Mouse (Mus musculus): ENCODE measurements around the gene Dnmbp. TPM values are rescaled to one million over a fixed set of nuclear protein-coding genes. Genes with fewer than 3 reads are reported as not detected.

The Dnmbp gene
- polyA plus RNA-seq, 2 experiments, result 23.3 to 33.0 TPM

- Histone ChIP-seq H3K27me3 (ENCODE audit: control insufficient read depth, insufficient read depth, low read length) (no peaks in the 10 kb centered on the region), H3K4me1 (ENCODE audit: control insufficient read depth, insufficient read depth, low read length) (peaks cover 15% of the 10 kb centered on the region), H3K4me2 (replicated peaks; ENCODE audit: low read depth, low read length, severe bottlenecking) (no peak overlapping the region), H3K9me3 (ENCODE audit: control insufficient read depth, low read length) (no peaks in the 10 kb centered on the region), H3K9ac (ENCODE audit: low read depth, low read length, severe bottlenecking) (no peak overlapping the region), H3K4me3 (replicated peaks; ENCODE audit: low read length) (no peak overlapping the region), H3K36me3 (ENCODE audit: control insufficient read depth, insufficient read depth, low read length) (peaks cover 57% of the 10 kb centered on the region), H3K27ac (replicated peaks; ENCODE audit: low read depth, low read length) (no peak overlapping the region)
- TF ChIP-seq POLR2A (IDR thresholded peaks at IDR 0.05; ENCODE audit: borderline replicate concordance, extremely low read depth, insufficient read depth, insufficient read length), result no peak
- no peak for ATAC-seq (ENCODE audit: low FRiP score, low read depth)
- no peak for DNase-seq (ENCODE audit: low spot score)
- WGBS, result 95% methylated on average over 11 of the region's 11 CpGs
Observed at GRCm38 (mm10) chr19:43874351-43874750, 65.6 kb downstream of the Dnmbp start.

GRCm38 (mm10) chr19:43870418-43870817 lies 69.6 kb downstream of the Dnmbp start:
- DNase-seq (ENCODE audit: low spot score) (no peak), ATAC-seq (ENCODE audit: low FRiP score, low read depth) (no peak)
- Histone ChIP-seq H3K4me3 (replicated peaks; ENCODE audit: low read length) (no peak overlapping the region), H3K4me2 (replicated peaks; ENCODE audit: low read depth, low read length, severe bottlenecking) (no peak overlapping the region), H3K27me3 (ENCODE audit: control insufficient read depth, insufficient read depth, low read length) (no peaks in the 10 kb centered on the region), H3K9ac (ENCODE audit: low read depth, low read length, severe bottlenecking) (no peak overlapping the region), H3K27ac (replicated peaks; ENCODE audit: low read depth, low read length) (no peak overlapping the region), H3K9me3 (ENCODE audit: control insufficient read depth, low read length) (no peaks in the 10 kb centered on the region), H3K4me1 (ENCODE audit: control insufficient read depth, insufficient read depth, low read length) (no peaks in the 10 kb centered on the region), H3K36me3 (ENCODE audit: control insufficient read depth, insufficient read depth, low read length) (peaks cover 95% of the 10 kb centered on the region)
- WGBS, result 88% methylated on average over 4 of the region's 4 CpGs
- no peak for TF ChIP-seq POLR2A (IDR thresholded peaks at IDR 0.05; ENCODE audit: borderline replicate concordance, extremely low read depth, insufficient read depth, insufficient read length)

- no peak for DNase-seq (ENCODE audit: low spot score)
- no peak overlapping the region for H3K4me2 ChIP-seq (replicated peaks; ENCODE audit: low read depth, low read length, severe bottlenecking)
- no peak overlapping the region for H3K27ac ChIP-seq (replicated peaks; ENCODE audit: low read depth, low read length)
- TF ChIP-seq POLR2A (IDR thresholded peaks at IDR 0.05; ENCODE audit: borderline replicate concordance, extremely low read depth, insufficient read depth, insufficient read length), result no peak
- no peak for ATAC-seq (ENCODE audit: low FRiP score, low read depth)
- WGBS, result 84% methylated on average over 6 of the region's 6 CpGs
- H3K4me1 ChIP-seq (ENCODE audit: control insufficient read depth, insufficient read depth, low read length), result no peaks in the 10 kb centered on the region
- no peaks in the 10 kb centered on the region for H3K27me3 ChIP-seq (ENCODE audit: control insufficient read depth, insufficient read depth, low read length)
- H3K36me3 ChIP-seq (ENCODE audit: control insufficient read depth, insufficient read depth, low read length), result peaks cover 93% of the 10 kb centered on the region
- peaks cover 5% of the 10 kb centered on the region; the same call in 1 of the 2 replicates for H3K9me3 ChIP-seq (ENCODE audit: control insufficient read depth, low read length)
- H3K4me3 ChIP-seq (replicated peaks; ENCODE audit: low read length), result no peak overlapping the region
- H3K9ac ChIP-seq (ENCODE audit: low read depth, low read length, severe bottlenecking), result no peak overlapping the region
Observed at GRCm38 (mm10) chr19:43857347-43857746, 82.6 kb downstream of the Dnmbp start.

DNA sequence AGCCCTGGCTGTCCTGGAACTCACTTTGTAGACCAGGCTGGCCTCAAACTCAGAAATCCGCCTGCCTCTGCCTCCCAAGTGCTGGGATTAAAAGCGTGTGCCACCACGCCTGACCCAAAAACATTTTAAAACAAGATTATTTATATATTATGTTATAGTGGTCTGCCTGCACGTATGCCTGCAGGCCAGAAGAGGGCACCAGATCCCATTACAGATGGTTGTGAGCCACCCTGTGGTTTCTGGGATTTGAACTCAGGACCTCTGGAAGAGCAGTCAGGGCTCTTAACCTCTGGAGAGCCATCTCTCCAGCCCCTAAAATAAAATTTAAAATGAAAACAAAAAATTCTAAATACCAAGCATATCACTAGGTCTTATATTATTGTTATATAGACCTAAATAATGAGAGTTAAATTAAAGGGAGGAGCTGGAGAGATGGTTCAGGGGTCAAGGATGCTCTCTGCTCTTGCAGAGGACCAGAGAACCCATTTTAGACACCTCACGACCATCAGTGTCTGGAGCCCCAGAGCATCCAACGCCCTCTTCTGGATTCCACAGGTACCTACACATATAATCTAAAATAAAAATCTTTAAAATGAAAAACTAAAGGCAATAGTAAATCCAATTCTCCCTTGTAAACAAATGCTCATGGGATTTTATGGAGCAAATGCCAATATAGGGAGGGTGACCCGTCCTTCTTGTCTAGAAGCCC lies 87.0 kb downstream of the Dnmbp start:
- Histone ChIP-seq H3K27ac (replicated peaks; ENCODE audit: low read depth, low read length) (no peak overlapping the region), H3K36me3 (ENCODE audit: control insufficient read depth, insufficient read depth, low read length) (peaks cover 93% of the 10 kb centered on the region), H3K4me3 (replicated peaks; ENCODE audit: low read length) (no peak overlapping the region), H3K4me2 (replicated peaks; ENCODE audit: low read depth, low read length, severe bottlenecking) (no peak overlapping the region), H3K9ac (ENCODE audit: low read depth, low read length, severe bottlenecking) (no peak overlapping the region), H3K27me3 (ENCODE audit: control insufficient read depth, insufficient read depth, low read length) (no peaks in the 10 kb centered on the region), H3K9me3 (ENCODE audit: control insufficient read depth, low read length) (no peaks in the 10 kb centered on the region), H3K4me1 (ENCODE audit: control insufficient read depth, insufficient read depth, low read length) (no peaks in the 10 kb centered on the region)
- 86% methylated on average over 7 of the region's 7 CpGs for WGBS
- DNase-seq (ENCODE audit: low spot score), result no peak
- no peak for TF ChIP-seq POLR2A (IDR thresholded peaks at IDR 0.05; ENCODE audit: borderline replicate concordance, extremely low read depth, insufficient read depth, insufficient read length)
- ATAC-seq (ENCODE audit: low FRiP score, low read depth), result no peak

- H3K36me3 ChIP-seq (ENCODE audit: control insufficient read depth, insufficient read depth, low read length), result peaks cover 95% of the 10 kb centered on the region
- no peaks in the 10 kb centered on the region for H3K4me1 ChIP-seq (ENCODE audit: control insufficient read depth, insufficient read depth, low read length)
- TF ChIP-seq POLR2A (IDR thresholded peaks at IDR 0.05; ENCODE audit: borderline replicate concordance, extremely low read depth, insufficient read depth, insufficient read length), result no peak
- H3K9ac ChIP-seq (ENCODE audit: low read depth, low read length, severe bottlenecking), result no peak overlapping the region
- no peak overlapping the region for H3K4me2 ChIP-seq (replicated peaks; ENCODE audit: low read depth, low read length, severe bottlenecking)
- no peak for ATAC-seq (ENCODE audit: low FRiP score, low read depth)
- H3K27ac ChIP-seq (replicated peaks; ENCODE audit: low read depth, low read length), result no peak overlapping the region
- H3K9me3 ChIP-seq (ENCODE audit: control insufficient read depth, low read length), result no peaks in the 10 kb centered on the region
- 88% methylated on average over 21 of the region's 21 CpGs for WGBS
- DNase-seq (ENCODE audit: low spot score), result no peak
- H3K27me3 ChIP-seq (ENCODE audit: control insufficient read depth, insufficient read depth, low read length), result no peaks in the 10 kb centered on the region
- no peak overlapping the region for H3K4me3 ChIP-seq (replicated peaks; ENCODE audit: low read length)
Observed at GRCm38 (mm10) chr19:43851996-43852630, 87.9 kb downstream of the Dnmbp start.
